Mouse (Mus musculus) forebrain, embryonic 12.5 days (tissue): ENCODE results near the gene Tmprss11g. TPM values are rescaled to one million over a fixed set of nuclear protein-coding genes. Genes with fewer than 3 reads are reported as not detected.

ENCODE experiments used
- polyA plus RNA-seq: library from polyadenylated mRNA; unstranded; fragments of >200 nt; fragmentation: Nextera tagmentation; extraction: Ambion mirVana; gene quantifications from 2 replicates; pipeline ENCODE4 v1.2.1, GENCODE M21; 2016

Tmprss11g gene
- polyA plus RNA-seq, 1 experiment from 2014 or later: not detected

Other genes starting within 250 kb of the Tmprss11g start
- gene Tmprss11c, start 229.3 kb downstream of the Tmprss11g start, polyA plus RNA-seq: not detected in 2 replicates
- not detected in 2 replicates for gene Tmprss11d, start 145.2 kb downstream of the Tmprss11g start, polyA plus RNA-seq
- gene Tmprss11a, start 49.6 kb downstream of the Tmprss11g start, polyA plus RNA-seq: 0.11 TPM in 1 of 2 replicates, not detected in the other
- gene Tmprss11f, start 113.8 kb upstream of the Tmprss11g start, polyA plus RNA-seq: not detected in 2 replicates
- not detected in 2 replicates for gene Tmprss11b, start 157.8 kb upstream of the Tmprss11g start, polyA plus RNA-seq
- gene Tmprss11e, start 227.2 kb upstream of the Tmprss11g start, polyA plus RNA-seq: 0.06 TPM in 1 of 2 replicates, not detected in the other